Mouse (Mus musculus): ENCODE data around the gene Pgap3.

Gene Pgap3

GRCm38 (mm10) chr11:98400161-98400726, at the start of gene Pgap3:
Pgap3 (minus strand) TSS chr11:98400490.
- DNase-seq (ENCODE audit: low read depth, low spot score), result peak; percentile 89

- DNase-seq (ENCODE audit: low read depth, low spot score), result no peak
Observed at GRCm38 (mm10) chr11:98449419-98449818, 49.1 kb upstream of the Pgap3 start.

- no peak for DNase-seq (ENCODE audit: low read depth, low spot score)
Observed at GRCm38 (mm10) chr11:98448191-98448790, 48.0 kb upstream of the Pgap3 start.

GRCm38 (mm10) chr11:98447475-98447834, 47.2 kb upstream of the Pgap3 start:
- no peak for DNase-seq (ENCODE audit: low read depth, low spot score)

DNA sequence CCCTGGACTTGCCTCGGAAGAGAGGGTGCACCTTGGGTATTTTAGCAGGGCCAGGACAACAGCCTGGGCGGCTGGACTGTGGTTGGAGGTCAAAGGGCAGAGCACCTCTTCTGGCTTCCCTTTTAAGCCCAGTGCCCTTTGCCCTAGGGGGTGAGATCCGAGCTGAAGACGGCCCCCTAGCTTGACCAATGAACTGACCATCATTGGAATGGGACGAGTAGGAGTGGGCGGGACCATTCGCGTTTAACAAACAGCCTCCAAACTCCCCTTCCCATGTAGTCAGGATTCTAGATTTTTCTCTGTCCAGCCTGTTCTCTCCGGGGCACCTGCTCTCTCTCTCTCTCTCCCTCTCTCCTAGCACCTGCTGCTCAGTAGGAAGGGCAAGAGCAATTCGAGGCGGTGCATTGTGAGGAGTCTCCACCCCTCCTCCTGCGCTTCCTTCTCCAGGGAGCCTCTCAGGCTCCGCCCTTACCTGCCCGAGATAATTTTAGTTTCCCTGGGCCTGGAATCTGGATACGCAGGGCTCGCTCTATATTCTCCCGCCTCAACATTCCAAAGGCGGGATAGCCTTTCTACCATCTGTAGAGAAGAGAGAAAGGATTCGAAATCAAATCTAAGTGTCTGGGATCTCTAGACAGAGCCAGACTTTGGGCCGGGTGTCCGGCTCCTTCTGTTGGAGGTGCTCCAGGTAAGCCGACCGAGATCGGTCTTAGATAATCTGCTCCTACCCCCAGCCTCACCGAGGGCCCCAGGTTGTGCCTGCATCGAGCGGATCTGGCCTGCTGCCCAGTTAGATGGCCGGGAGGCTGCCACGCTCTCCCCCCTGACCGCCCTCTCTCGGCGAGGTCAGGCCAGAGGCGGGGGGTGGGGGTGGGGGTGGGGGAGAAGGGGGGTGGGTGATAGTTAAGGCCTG, 46.5 kb upstream of the Pgap3 start:
- no peak for DNase-seq (ENCODE audit: low read depth, low spot score)

DNA sequence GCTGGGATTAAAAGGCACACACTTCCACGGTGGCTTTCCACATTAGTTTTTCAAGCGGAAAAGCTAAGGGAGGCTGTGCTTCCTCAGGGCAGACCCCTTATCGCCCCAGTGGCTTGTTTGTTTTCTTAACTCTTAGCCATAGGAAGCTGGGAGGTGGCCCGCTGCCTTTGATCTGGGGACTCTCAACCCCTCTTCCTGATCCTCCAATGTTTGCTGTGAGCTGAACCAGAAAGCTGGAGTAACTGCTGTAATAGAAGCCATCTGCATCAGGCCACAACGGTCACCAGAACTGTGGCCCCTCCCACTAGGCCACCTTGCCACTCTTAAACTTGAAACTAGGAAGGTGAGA, 45.9 kb upstream of the Pgap3 start, which contains the start of gene Grb7:
Gene Grb7 (plus strand): TSS at position 182 of the 349 bp plus-strand sequence.
- no peak for DNase-seq (ENCODE audit: low read depth, low spot score)

- no peak for DNase-seq (ENCODE audit: low read depth, low spot score)
Observed at GRCm38 (mm10) chr11:98445679-98446078, 45.4 kb upstream of the Pgap3 start.

GRCm38 (mm10) chr11:98445238-98445637, 44.9 kb upstream of the Pgap3 start:
- DNase-seq (ENCODE audit: low read depth, low spot score), result no peak

- DNase-seq (ENCODE audit: low read depth, low spot score), result no peak
Observed at GRCm38 (mm10) chr11:98443688-98444087, 43.4 kb upstream of the Pgap3 start.

DNA sequence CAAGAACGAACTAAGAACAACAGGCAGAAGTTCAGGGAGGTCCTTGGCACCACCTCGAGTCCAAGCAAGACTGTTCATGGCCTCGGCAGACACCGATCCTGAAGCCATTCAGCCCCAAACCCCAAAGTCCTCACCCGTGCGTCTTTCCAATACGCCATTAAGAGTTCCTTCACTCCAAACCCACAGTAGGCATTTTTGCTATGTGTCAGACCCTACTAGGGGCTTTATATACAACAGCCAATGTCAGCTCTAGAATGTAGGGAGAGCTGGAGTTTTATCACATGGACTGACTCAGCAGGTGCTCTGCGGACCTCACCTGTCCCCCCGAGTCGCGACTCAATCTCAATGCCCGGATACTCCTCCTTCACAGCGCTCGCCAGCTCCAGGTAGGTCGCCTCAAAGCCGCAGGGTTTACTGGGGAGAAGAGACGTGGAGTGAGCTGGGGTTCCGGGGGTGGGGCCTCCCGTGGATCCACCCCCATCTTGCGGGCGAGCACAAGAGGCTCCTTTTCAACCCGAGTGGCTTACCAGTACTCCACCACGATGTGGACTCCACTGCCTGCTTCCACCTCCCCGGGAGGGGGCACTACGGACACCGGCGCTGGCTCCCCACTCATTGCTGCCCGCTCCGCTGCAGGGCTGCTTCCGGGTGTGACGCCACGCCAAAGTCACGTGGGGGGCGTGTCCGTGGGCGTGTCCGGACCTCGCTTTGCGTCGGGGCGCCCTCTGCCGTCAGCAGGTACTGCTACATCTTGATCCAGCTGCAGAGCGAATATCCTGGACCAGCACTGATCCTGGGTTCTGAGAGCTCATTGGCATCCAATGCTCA, 38.3 kb upstream of the Pgap3 start, which contains the start of gene Mien1:
Gene Mien1 (minus strand): TSS at position 661 of the 828 bp plus-strand sequence.
- peak; percentile 95 for DNase-seq (ENCODE audit: low read depth, low spot score)

DNA sequence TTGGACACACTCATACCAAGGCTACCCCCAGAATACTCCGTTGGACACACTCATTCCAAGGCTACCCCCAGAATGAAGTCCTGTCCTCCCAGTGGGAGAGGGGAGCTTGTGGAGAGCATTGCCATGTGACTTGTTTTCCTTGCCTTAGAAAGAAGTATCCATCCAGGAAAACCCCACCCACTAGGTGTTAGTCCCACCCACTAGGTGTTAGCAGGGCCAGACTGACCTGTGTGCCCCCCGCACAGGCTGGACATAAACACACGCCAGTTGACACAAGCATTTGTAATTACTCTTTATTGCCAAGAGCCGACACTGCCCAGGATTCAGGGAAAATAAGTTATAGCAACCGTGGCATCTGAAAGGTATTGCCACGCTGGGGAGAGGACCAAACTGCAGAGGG, 37.2 kb upstream of the Pgap3 start:
- DNase-seq (ENCODE audit: low read depth, low spot score), result no peak

DNA sequence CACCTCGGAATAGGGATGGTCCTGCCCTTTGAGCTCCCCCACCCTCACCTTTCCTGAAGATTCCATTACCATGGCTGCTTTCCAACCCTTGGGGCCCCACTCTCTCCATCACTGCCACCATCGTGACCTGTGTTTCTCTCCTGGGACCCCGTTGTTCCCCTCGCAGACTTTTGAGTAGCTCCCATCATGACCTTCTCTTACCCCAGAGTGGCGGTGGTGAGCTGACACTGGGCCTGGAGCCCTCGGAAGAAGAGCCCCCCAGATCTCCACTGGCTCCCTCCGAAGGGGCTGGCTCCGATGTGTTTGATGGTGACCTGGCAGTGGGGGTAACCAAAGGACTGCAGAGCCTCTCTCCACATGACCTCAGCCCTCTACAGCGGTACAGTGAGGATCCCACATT, 35.4 kb upstream of the Pgap3 start:
- DNase-seq (ENCODE audit: low read depth, low spot score), result no peak

GRCm38 (mm10) chr11:98431743-98432502, 31.6 kb upstream of the Pgap3 start:
- DNase-seq (ENCODE audit: low read depth, low spot score), result no peak

GRCm38 (mm10) chr11:98428436-98428835, 28.1 kb upstream of the Pgap3 start:
- DNase-seq (ENCODE audit: low read depth, low spot score), result no peak

GRCm38 (mm10) chr11:98426592-98426991, 26.3 kb upstream of the Pgap3 start:
- DNase-seq (ENCODE audit: low read depth, low spot score), result no peak

- no peak for DNase-seq (ENCODE audit: low read depth, low spot score)
Observed at GRCm38 (mm10) chr11:98418939-98419547, 18.8 kb upstream of the Pgap3 start.

GRCm38 (mm10) chr11:98418273-98418672, 18.0 kb upstream of the Pgap3 start:
- DNase-seq (ENCODE audit: low read depth, low spot score), result no peak

DNA sequence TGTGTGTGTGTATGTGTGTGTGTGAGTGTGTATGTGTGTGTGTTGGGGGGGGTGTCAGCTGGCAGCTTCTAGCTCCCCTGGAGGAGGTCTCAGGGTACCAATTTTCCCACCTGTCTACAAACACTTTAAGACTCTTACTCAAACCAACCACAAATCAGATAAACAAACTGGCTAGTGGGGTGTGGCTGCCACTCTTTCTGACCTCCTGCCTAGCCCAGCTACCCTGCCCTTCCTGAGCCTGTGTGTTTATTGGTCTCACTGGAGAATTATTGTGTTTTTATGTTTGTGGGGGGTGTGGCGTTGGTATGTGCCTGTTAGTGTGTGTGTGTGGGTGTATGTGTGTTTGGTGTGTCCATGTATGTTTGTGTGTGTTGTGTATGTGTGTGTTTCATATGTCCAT, 16.8 kb upstream of the Pgap3 start:
- no peak for DNase-seq (ENCODE audit: low read depth, low spot score)

DNA sequence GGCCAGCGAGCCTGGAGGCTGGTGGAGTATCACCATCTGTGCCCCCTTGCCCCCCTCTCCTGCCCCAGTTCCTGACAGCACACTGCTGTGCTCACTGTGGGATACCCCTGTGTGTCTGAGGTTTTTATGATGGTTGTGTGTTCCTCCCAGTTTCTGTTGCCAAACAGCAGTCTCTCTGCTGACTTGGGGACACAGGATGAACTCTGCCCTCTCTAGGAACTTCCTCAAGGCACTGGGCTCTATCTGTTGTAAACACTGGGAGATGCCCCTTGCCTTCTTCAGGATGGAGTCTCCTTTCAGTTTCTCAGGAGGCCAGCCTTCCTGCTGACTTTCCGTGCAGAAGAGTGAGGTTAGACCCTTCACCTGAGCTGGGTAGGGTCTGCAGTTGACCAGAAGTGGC, 13.9 kb upstream of the Pgap3 start:
- DNase-seq (ENCODE audit: low read depth, low spot score), result no peak

- DNase-seq (ENCODE audit: low read depth, low spot score), result no peak
Observed at GRCm38 (mm10) chr11:98413731-98414130, 13.4 kb upstream of the Pgap3 start.
